In the genomic region with DNA sequence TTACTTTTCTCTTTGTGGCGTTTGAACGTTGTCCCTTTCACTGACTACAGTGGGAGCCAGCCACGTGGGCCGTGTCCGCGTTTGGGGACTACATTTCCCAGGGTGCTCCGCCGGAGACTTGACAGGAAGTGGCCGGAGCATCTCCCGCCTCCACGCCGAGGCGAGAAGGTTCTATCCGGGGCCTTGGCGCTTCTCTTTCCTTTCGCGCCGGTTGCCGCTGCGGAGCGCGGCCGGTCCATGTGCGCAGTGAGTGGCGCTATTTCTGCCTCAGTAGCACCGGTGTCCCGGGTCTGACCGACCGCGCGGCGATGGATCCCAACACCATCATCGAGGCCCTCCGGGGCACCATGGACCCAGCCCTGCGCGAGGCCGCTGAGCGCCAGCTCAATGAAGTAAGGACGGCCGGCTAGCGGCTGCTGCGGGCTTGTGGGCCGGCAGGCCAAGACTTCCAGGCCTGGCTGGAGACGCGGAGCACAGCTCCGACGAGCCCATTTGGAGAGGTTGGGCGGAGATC, we compare ENCODE assay signal across 7 mouse cellular contexts. TPM values are rescaled to one million over a fixed set of nuclear protein-coding genes. Genes with fewer than 3 reads are reported as not detected.
DNase-seq lines count a peak whose midpoint lies in the region; ATAC-seq lines count a peak whose summit lies in the region.

Gene Ipo7 (plus strand): TSS at position 158 of the 514 bp plus-strand sequence.

- peak within 1 kb of the TSS; percentile 94 for H3K27ac ChIP-seq in intestine, embryonic 15.5 days
- H3K27ac ChIP-seq in midbrain, embryonic 10.5 days (replicated peaks) = peak within 1 kb of the TSS; percentile 96

- under 1% methylated on average over 48 of the region's 48 CpGs for WGBS in intestine, embryonic 15.5 days
- WGBS in midbrain, embryonic 10.5 days = under 1% methylated on average over 48 of the region's 48 CpGs

- no peaks in the 10 kb centered on the region for H3K4me1 ChIP-seq in intestine, embryonic 15.5 days (replicated peaks)
- H3K4me1 ChIP-seq in midbrain, embryonic 10.5 days = peaks cover 19% of the 10 kb centered on the region

- no peaks in the 10 kb centered on the region for H3K36me3 ChIP-seq in intestine, embryonic 15.5 days
- H3K36me3 ChIP-seq in midbrain, embryonic 10.5 days = peaks cover 24% of the 10 kb centered on the region

- peak within 1 kb of the TSS; percentile 97 for H3K4me3 ChIP-seq in intestine, embryonic 15.5 days (replicated peaks)
- H3K4me3 ChIP-seq in midbrain, embryonic 10.5 days = peak within 1 kb of the TSS; percentile 96

- no peaks in the 10 kb centered on the region for H3K9me3 ChIP-seq in intestine, embryonic 15.5 days
- H3K9me3 ChIP-seq in midbrain, embryonic 10.5 days (replicated peaks) = no peaks in the 10 kb centered on the region

- DNase-seq in adrenal gland, adult 18-20 months (ENCODE audit: low spot score in 2 of 2) = peak; percentile 86 to 87
- peak; percentile 97 for DNase-seq in embryo, embryonic 11 days
- peak; percentile 83 to 92 for DNase-seq in gastrocnemius, postnatal 36 days
- DNase-seq in left cerebral cortex, postnatal 25 days (ENCODE audit: low spot score in 2 of 2) = peak; percentile 93 to 96
- DNase-seq in midbrain, embryonic 10.5 days (ENCODE audit: low spot score) = peak; percentile 94
- DNase-seq in right cerebral cortex, postnatal 4 days = peak; percentile 87

- ATAC-seq in intestine, embryonic 15.5 days = peak; percentile 96

- peak within 1 kb of the TSS; percentile 63 for H3K4me2 ChIP-seq in intestine, embryonic 15.5 days (replicated peaks)

- H3K9ac ChIP-seq in intestine, embryonic 15.5 days = peak within 1 kb of the TSS; percentile 96

- H3K27me3 ChIP-seq in intestine, embryonic 15.5 days (replicated peaks) = no peaks in the 10 kb centered on the region
- H3K27me3 ChIP-seq in midbrain, embryonic 10.5 days (ENCODE audit: low read depth, poor library complexity, severe bottlenecking) = no peaks in the 10 kb centered on the region

- intact Hi-C loops in gastrocnemius, postnatal 36 days (cut with DNase I) = no loop called here
- intact Hi-C loops in left cerebral cortex, postnatal 25 days (cut with DNase I) = loop anchor here (1.0 kb wide), 1 partner anchor 32 kb away; the partner anchor contains the start of gene Tmem41b

RNA-seq across cellular contexts. Expression of gene Ipo7, which starts in this region (rescaled TPM):
- 10 to 100 TPM; 96.2 to 96.7 TPM for total RNA-seq in adrenal gland, adult 18-20 months (2021)
- 10 to 100 TPM; 74.3 to 79.4 TPM for total RNA-seq in gastrocnemius, postnatal 36 days (2021)
- polyA plus RNA-seq in intestine, embryonic 15.5 days (2015; fragmentation: Nextera tagmentation; extraction: Ambion mirVana) = 43.7 and 44.4 TPM in 2 replicates
- total RNA-seq in left cerebral cortex, postnatal 25 days (2021) = 100 to 1,000 TPM in 1 of 2 experiments, 10 to 100 TPM in 1; 98.0 to 101 TPM
- 53.4 and 54.1 TPM in 2 replicates for polyA plus RNA-seq in midbrain, embryonic 10.5 days (2016; fragmentation: Nextera tagmentation; extraction: Ambion mirVana)

Comparison
In these comparisons a context has a peak if more than half of its experiments do, and no peak if none do; other contexts are left out.
1. Peak in every context shown above with its lines: DNase-seq, ATAC-seq, H3K4me3 ChIP-seq and H3K27ac ChIP-seq.